Mouse (Mus musculus) adrenal gland, postnatal 25 days (tissue): Measurements from ENCODE around the gene 2700081O15Rik. TPM values are rescaled to one million over a fixed set of nuclear protein-coding genes. Genes with fewer than 3 reads are reported as not detected.
A peak's percentile ranks its signal among the peaks of the same experiment; 100 is the strongest.

Experiments
- DNase-seq: peaks from one replicate; pipeline ENCODE4 v3.0.0; 2021; ENCODE audit warnings: mixed read lengths
- total RNA-seq: library from RNA; stranded (reverse); gene quantifications from 2 replicates; pipeline ENCODE4 v1.2.3, GENCODE M21; 2021

The 2700081O15Rik gene
- total RNA-seq, 1 experiment from 2014 or later, result 33.6 TPM

GRCm38 (mm10) chr19:7420841-7421601, 3.6 kb downstream of the 2700081O15Rik start:
- peak; percentile 33 for DNase-seq

- DNase-seq, result peak; percentile 72
These were observed 4.5 kb downstream of the 2700081O15Rik start for GRCm38 (mm10) chr19:7421602-7422591.

- no peak for DNase-seq
These were observed 5.2 kb downstream of the 2700081O15Rik start for GRCm38 (mm10) chr19:7422656-7423027.

- peak; percentile 85 for DNase-seq
These were observed 5.7 kb downstream of the 2700081O15Rik start for GRCm38 (mm10) chr19:7423028-7423655.

- peak; percentile 10 for DNase-seq
These were observed 6.2 kb downstream of the 2700081O15Rik start for GRCm38 (mm10) chr19:7423656-7424030.

- DNase-seq, result no peak
These were observed 6.7 kb downstream of the 2700081O15Rik start for GRCm38 (mm10) chr19:7424131-7424530.

GRCm38 (mm10) chr19:7424590-7425397, 7.4 kb downstream of the 2700081O15Rik start:
- DNase-seq, result no peak

- DNase-seq, result no peak
These were observed 8.0 kb downstream of the 2700081O15Rik start for GRCm38 (mm10) chr19:7425398-7425775.

GRCm38 (mm10) chr19:7434887-7435286, 17.5 kb downstream of the 2700081O15Rik start:
- no peak for DNase-seq

GRCm38 (mm10) chr19:7436061-7436970, 18.9 kb downstream of the 2700081O15Rik start:
- DNase-seq, result no peak

GRCm38 (mm10) chr19:7438295-7438694, 20.9 kb downstream of the 2700081O15Rik start:
- DNase-seq, result no peak

GRCm38 (mm10) chr19:7441493-7441892, 24.1 kb downstream of the 2700081O15Rik start:
- peak; percentile 21 for DNase-seq

- DNase-seq, result no peak
These were observed 27.7 kb downstream of the 2700081O15Rik start for GRCm38 (mm10) chr19:7445105-7445504.

- DNase-seq, result no peak
These were observed 28.2 kb downstream of the 2700081O15Rik start for GRCm38 (mm10) chr19:7445596-7445995.

- DNase-seq, result no peak
These were observed 39.4 kb downstream of the 2700081O15Rik start for GRCm38 (mm10) chr19:7456803-7457202.

- no peak for DNase-seq
These were observed 41.5 kb downstream of the 2700081O15Rik start for GRCm38 (mm10) chr19:7458901-7459300.

GRCm38 (mm10) chr19:7459370-7459769, 41.9 kb downstream of the 2700081O15Rik start:
- DNase-seq, result no peak

GRCm38 (mm10) chr19:7467915-7468314, 50.5 kb downstream of the 2700081O15Rik start:
- DNase-seq, result no peak

GRCm38 (mm10) chr19:7470643-7471042, 53.2 kb downstream of the 2700081O15Rik start:
- no peak for DNase-seq
